Mouse (Mus musculus) embryonic facial prominence, embryonic 14.5 days (tissue): ENCODE measurements around the gene Fyco1. TPM values are rescaled to one million over a fixed set of nuclear protein-coding genes. Genes with fewer than 3 reads are reported as not detected.
"Not testable (repeated sequence)": the region's sequence is repeated elsewhere in the genome, so short reads cannot be mapped to it uniquely, and the experiment has no call there.

Source experiments
- ATAC-seq: fragments of 200-750 bp; cut with Nextera tagmentation; 2 replicates; pipeline ENCODE4 v1.8.0; 2017; ENCODE audit warnings: low read depth, moderate number of reproducible peaks, moderate TSS enrichment
- DNase-seq: peaks from one replicate; pipeline ENCODE4 v3.0.0-alpha.2; 2015; ENCODE audit warnings: low spot score
- H3K27ac ChIP-seq: fragments of 300-500 bp; sonication (generic); replicated peaks from 2 replicates; pipeline ENCODE4 v1.5.1; 2014; ENCODE audit warnings: low read depth, mild to moderate bottlenecking, low read length, moderate library complexity
- H3K27me3 ChIP-seq: fragments of 300-500 bp; sonication (generic); replicated peaks from 2 replicates; pipeline ENCODE4 v1.6.1; 2014; ENCODE audit warnings: low read length; ENCODE audit not compliant: control insufficient read depth, insufficient read depth
- H3K36me3 ChIP-seq: fragments of 300-500 bp; sonication (generic); 2 replicates; pipeline ENCODE4 v1.6.1; 2014; ENCODE audit warnings: low read length, mixed read lengths; ENCODE audit not compliant: control insufficient read depth, insufficient read depth
- H3K4me1 ChIP-seq: fragments of 300-500 bp; sonication (generic); 2 replicates; pipeline ENCODE4 v1.6.1; 2014; ENCODE audit warnings: antibody characterized with exemption, low read length; ENCODE audit not compliant: control insufficient read depth, insufficient read depth
- H3K4me2 ChIP-seq: fragments of 300-500 bp; sonication (generic); 2 replicates; pipeline ENCODE4 v1.6.1; 2014; ENCODE audit warnings: low read depth, mild to moderate bottlenecking, low read length, moderate library complexity, mixed read lengths
- H3K4me3 ChIP-seq: fragments of 300-500 bp; sonication (generic); 2 replicates; pipeline ENCODE4 v1.5.1; 2014; ENCODE audit warnings: low read depth, mild to moderate bottlenecking, low read length
- H3K9ac ChIP-seq: fragments of 300-500 bp; sonication (generic); 2 replicates; pipeline ENCODE4 v1.6.1; 2014; ENCODE audit warnings: low read depth, mild to moderate bottlenecking, low read length, moderate library complexity, mixed read lengths
- H3K9me3 ChIP-seq: fragments of 300-500 bp; sonication (generic); 2 replicates; pipeline ENCODE4 v1.6.1; 2016; ENCODE audit warnings: low read length; ENCODE audit not compliant: control insufficient read depth
- WGBS: fragments of 180-500 bp; shearing (Covaris S2); extraction: QIAGEN DNeasy Blood & Tissue Kit; methylation state at CpG from one replicate; pipeline ENCODE4 v1.1.7; 2014; 5-methylcytosine and 5-hydroxymethylcytosine counted together
- polyA plus RNA-seq: library from polyadenylated mRNA; unstranded; fragments of >200 nt; fragmentation: Nextera tagmentation; extraction: Ambion mirVana; gene quantifications from 2 replicates; pipeline ENCODE4 v1.2.1, GENCODE M21; 2014

Gene Fyco1
- polyA plus RNA-seq, 1 experiment from 2014 or later: 12.1 TPM

- not testable (repeated sequence) for H3K9me3 ChIP-seq, DNase-seq, H3K36me3 ChIP-seq, H3K27me3 ChIP-seq, H3K4me3 ChIP-seq, ATAC-seq, H3K4me2 ChIP-seq, H3K9ac ChIP-seq, H3K27ac ChIP-seq, H3K4me1 ChIP-seq
- 93% methylated on average over 7 of the region's 8 CpGs for WGBS
These were observed 102.0 kb downstream of the Fyco1 start for GRCm38 (mm10) chr9:123749687-123750086.

- no peak overlapping the region for H3K4me3 ChIP-seq
- ATAC-seq (no peak), DNase-seq (no peak)
- H3K4me1 ChIP-seq: no peaks in the 10 kb centered on the region
- WGBS: 85% methylated on average over 4 of the region's 4 CpGs
- H3K27ac ChIP-seq: no peak overlapping the region
- no peak overlapping the region for H3K9ac ChIP-seq
- no peaks in the 10 kb centered on the region for H3K27me3 ChIP-seq
- no peaks in the 10 kb centered on the region for H3K36me3 ChIP-seq
- no peaks in the 10 kb centered on the region for H3K9me3 ChIP-seq
- H3K4me2 ChIP-seq: no peak overlapping the region
These were observed 110.9 kb downstream of the Fyco1 start for GRCm38 (mm10) chr9:123740799-123741198.

Other genes with a start within 250 kb of the Fyco1 start
- gene Slc6a20b, start 219.3 kb downstream of the Fyco1 start, polyA plus RNA-seq: 0.10 and 0.17 TPM in 2 replicates
- gene Ccr9, start 173.5 kb downstream of the Fyco1 start, polyA plus RNA-seq: 0.12 and 0.24 TPM in 2 replicates
- 0.99 and 1.5 TPM in 2 replicates for gene Slc6a20a, start 173.0 kb downstream of the Fyco1 start, polyA plus RNA-seq
- 68.4 and 72.1 TPM in 2 replicates for gene Lztfl1, start 134.2 kb downstream of the Fyco1 start, polyA plus RNA-seq
- gene Cxcr6, start 45.4 kb downstream of the Fyco1 start, polyA plus RNA-seq: 0.11 and 0.67 TPM in 2 replicates
- 0.06 TPM in 1 of 2 replicates, not detected in the other for gene Xcr1, start 10.1 kb upstream of the Fyco1 start, polyA plus RNA-seq
- 4.7 and 5.0 TPM in 2 replicates for gene Ccr1, start 116.8 kb upstream of the Fyco1 start, polyA plus RNA-seq
- gene Ccr1l1, start 126.5 kb upstream of the Fyco1 start, polyA plus RNA-seq: not detected in 2 replicates
- 0.20 and 0.28 TPM in 2 replicates for gene Ccr3, start 170.1 kb upstream of the Fyco1 start, polyA plus RNA-seq